Comparison of ENCODE assay signal across 7 mouse cellular contexts in the genomic region with DNA sequence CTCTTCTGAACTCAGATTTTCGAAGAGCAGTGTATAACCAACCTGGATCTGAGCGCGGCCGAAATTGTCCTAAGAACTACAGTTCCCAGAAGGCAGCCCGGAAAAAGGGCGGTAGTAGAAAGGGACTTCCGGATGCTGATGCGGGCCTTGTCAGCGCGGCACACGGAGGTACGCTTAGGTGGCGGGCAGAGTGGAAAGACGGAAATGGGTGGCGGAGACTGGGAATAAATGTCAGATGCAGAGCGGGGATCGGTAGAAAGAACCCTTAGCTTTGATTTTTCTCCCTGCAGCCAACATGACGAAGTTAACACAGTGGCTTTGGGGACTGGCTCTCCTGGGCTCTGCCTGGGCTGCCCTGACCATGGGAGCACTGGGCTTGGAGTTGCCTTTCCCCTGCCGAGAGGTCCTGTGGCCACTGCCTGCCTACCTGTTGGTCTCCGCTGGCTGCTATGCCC. TPM values are rescaled to one million over a fixed set of nuclear protein-coding genes. Genes with fewer than 3 reads are reported as not detected.
DNase-seq lines count a peak whose midpoint lies in the region; ATAC-seq and TF ChIP-seq lines count a peak whose summit lies in the region.

No protein-coding gene starts in this region.

- H3K79me2 ChIP-seq in macrophage (ENCODE audit: inconsistent target): peaks cover 11% of the 10 kb centered on the region; the same call in 1 of the 2 replicates

- POLR2A ChIA-PET in Patski (lab: Charles Lee): interaction anchor here (0.5 to 5.1 kb wide), 5 partner anchors 12 to 151 kb away, joined by 3 to 31 read pairs (median 4); a partner anchor contains a TSS

- no peaks in the 10 kb centered on the region for H3K9me3 ChIP-seq in hindbrain, embryonic 13.5 days

- no peak for TF ChIP-seq CTCF in Patski (IDR thresholded peaks at IDR 0.05)
- no peak for TF ChIP-seq CTCF in left cerebral cortex, adult 2 months (IDR thresholded peaks at IDR 0.05)

- peak overlapping the region; percentile 88 for H3K9ac ChIP-seq in hindbrain, embryonic 13.5 days

- peak overlapping the region; percentile 78 for H3K27ac ChIP-seq in hindbrain, embryonic 13.5 days
- H3K27ac ChIP-seq in left cerebral cortex, adult 2 months: peak overlapping the region; percentile 93
- H3K27ac ChIP-seq in macrophage: peak overlapping the region; percentile 52

- no peaks in the 10 kb centered on the region for H3K27me3 ChIP-seq in Patski
- H3K27me3 ChIP-seq in hindbrain, embryonic 13.5 days: peaks cover 4% of the 10 kb centered on the region; the same call in 1 of the 2 replicates

- H3K36me3 ChIP-seq in hindbrain, embryonic 13.5 days: no peaks in the 10 kb centered on the region
- no peaks in the 10 kb centered on the region for H3K36me3 ChIP-seq in macrophage (ENCODE audit: inconsistent target)

- peak overlapping the region; percentile 96 for H3K4me2 ChIP-seq in hindbrain, embryonic 13.5 days

- peak; percentile 74 for ATAC-seq in Patski
- peak; percentile 85 for ATAC-seq in hindbrain, embryonic 13.5 days (ENCODE audit: low FRiP score)

- H3K4me3 ChIP-seq in hindbrain, embryonic 13.5 days: peak overlapping the region; percentile 75
- peak overlapping the region; percentile 76 for H3K4me3 ChIP-seq in left cerebral cortex, adult 2 months
- peak overlapping the region; percentile 91 for H3K4me3 ChIP-seq in macrophage (ENCODE audit: inconsistent target)

- CTCF ChIA-PET in Patski (lab: Charles Lee): interaction anchor here (0.8 to 1.2 kb wide), 7 partner anchors 13 to 51 kb away, joined by 3 to 4 read pairs (median 3); a partner anchor contains a TSS

- peaks cover 45% of the 10 kb centered on the region for H3K4me1 ChIP-seq in hindbrain, embryonic 13.5 days (replicated peaks)

- WGBS in hindbrain, embryonic 13.5 days: under 1% methylated on average over 20 of the region's 20 CpGs
- WGBS in macrophage (ENCODE audit: missing documents): under 1% methylated on average over 20 of the region's 20 CpGs

- no peak for DNase-seq in Patski (ENCODE audit: low read depth, low spot score)
- DNase-seq in cerebellum, adult 18-20 months: peak; percentile 85 to 89
- DNase-seq in forelimb bud, embryonic 11.5 days (ENCODE audit: low read depth, low spot score): peak; percentile 84
- peak; percentile 77 to 78 for DNase-seq in left cerebral cortex, adult 2 months (ENCODE audit: extremely low spot score in 1 of 2, low spot score in 2 of 2)
- peak; percentile 83 for DNase-seq in right cerebral cortex, postnatal 25 days

- in situ Hi-C loops in Patski (cut with MboI; ENCODE audit: low pct_unique_long_range_greater_than_20kb): no loop called here

- intact Hi-C loops in left cerebral cortex, adult 2 months (cut with DNase I): no loop called here

RNA-seq across cellular contexts. Expression of a gene that starts 3.9 kb away (rescaled TPM):
- polyA plus RNA-seq in Patski (2021) (88.3 TPM), macrophage (2018) (18.0 to 31.9 TPM (median 31.9 TPM) in 3 replicates)
- polyA plus RNA-seq in hindbrain, embryonic 13.5 days (2015; fragmentation: Nextera tagmentation; extraction: Ambion mirVana): 34.6 and 38.0 TPM in 2 replicates
- total RNA-seq in left cerebral cortex, adult 2 months (2021): 10 to 100 TPM; 36.0 to 38.6 TPM
- total RNA-seq in macrophage (2018; cell fraction: chromatin; rRNA removed): 10 to 100 TPM; 10.1 to 54.1 (median 26.9) TPM
- 10 to 100 TPM; 25.4 to 52.8 (median 36.8) TPM for total RNA-seq in macrophage (2018; cell fraction: cytosol; rRNA removed)
- total RNA-seq in macrophage (2018; cell fraction: nucleus; rRNA removed): 10 to 100 TPM; 10.0 to 78.4 (median 48.7) TPM

RNA-seq across cellular contexts. Expression of a gene that starts 7.3 kb away (rescaled TPM):
- 104 TPM for polyA plus RNA-seq in Patski (2021)
- polyA plus RNA-seq in hindbrain, embryonic 13.5 days (2015; fragmentation: Nextera tagmentation; extraction: Ambion mirVana): 74.4 and 76.2 TPM in 2 replicates
- 10 to 100 TPM; 50.9 to 53.1 TPM for total RNA-seq in left cerebral cortex, adult 2 months (2021)
- 10 to 100 TPM in 1 of 26 experiments, 1 to 10 TPM in 13, not detected in 12; 3.0 to 14.0 (median 6.7) TPM for total RNA-seq in macrophage (2018; cell fraction: chromatin; rRNA removed)
- total RNA-seq in macrophage (2018; cell fraction: cytosol; rRNA removed): 10 to 100 TPM; 40.0 to 92.5 (median 59.1) TPM
- total RNA-seq in macrophage (2018; cell fraction: nucleus; rRNA removed): 10 to 100 TPM in 21 of 26 experiments, 1 to 10 TPM in 5; 5.0 to 33.7 (median 15.3) TPM
- polyA plus RNA-seq in macrophage (2018): 23.7 to 90.4 TPM (median 70.3 TPM) in 3 replicates

RNA-seq across cellular contexts. Expression of a gene that starts 14.5 kb away (rescaled TPM):
- polyA plus RNA-seq in Patski (2021) (97.1 TPM), macrophage (2018) (0.20 to 0.25 TPM in 2 of 3 replicates, not detected in the other)
- 12.1 and 12.4 TPM in 2 replicates for polyA plus RNA-seq in hindbrain, embryonic 13.5 days (2015; fragmentation: Nextera tagmentation; extraction: Ambion mirVana)
- total RNA-seq in left cerebral cortex, adult 2 months (2021): 1 to 10 TPM; 5.5 to 5.9 TPM
- 1 to 10 TPM in 1 of 26 experiments, under 1 TPM in 1, not detected in 24; 0.45 to 1.2 TPM for total RNA-seq in macrophage (2018; cell fraction: chromatin; rRNA removed)
- total RNA-seq in macrophage (2018; cell fraction: cytosol; rRNA removed): under 1 TPM in 14 of 26 experiments, not detected in 12; 0.07 to 0.27 (median 0.14) TPM
- not detected for total RNA-seq in macrophage (2018; cell fraction: nucleus; rRNA removed)

RNA-seq across cellular contexts. Expression of a gene that starts 20.4 kb away (rescaled TPM):
- polyA plus RNA-seq in Patski (2021) (57.5 TPM), macrophage (2018) (0.22 TPM in 1 of 3 replicates, not detected in the others)
- polyA plus RNA-seq in hindbrain, embryonic 13.5 days (2015; fragmentation: Nextera tagmentation; extraction: Ambion mirVana): 64.3 and 68.1 TPM in 2 replicates
- total RNA-seq in left cerebral cortex, adult 2 months (2021): 10 to 100 TPM; 82.8 to 85.1 TPM
- 1 to 10 TPM in 16 of 26 experiments, under 1 TPM in 4, not detected in 6; 0.34 to 8.2 (median 2.7) TPM for total RNA-seq in macrophage (2018; cell fraction: chromatin; rRNA removed)
- total RNA-seq in macrophage (2018; cell fraction: cytosol; rRNA removed): 1 to 10 TPM in 10 of 26 experiments, under 1 TPM in 14, not detected in 2; 0.04 to 2.4 (median 0.44) TPM
- total RNA-seq in macrophage (2018; cell fraction: nucleus; rRNA removed): 10 to 100 TPM in 1 of 26 experiments, 1 to 10 TPM in 12, under 1 TPM in 9, not detected in 4; 0.20 to 10.8 (median 2.6) TPM

RNA-seq across cellular contexts. Expression of a gene that starts 20.7 kb away (rescaled TPM):
- polyA plus RNA-seq in Patski (2021) (236 TPM), macrophage (2018) (30.5 to 54.3 TPM (median 43.8 TPM) in 3 replicates)
- polyA plus RNA-seq in hindbrain, embryonic 13.5 days (2015; fragmentation: Nextera tagmentation; extraction: Ambion mirVana): 205 and 209 TPM in 2 replicates
- total RNA-seq in left cerebral cortex, adult 2 months (2021): 10 to 100 TPM; 63.2 to 71.4 TPM
- total RNA-seq in macrophage (2018; cell fraction: chromatin; rRNA removed): 10 to 100 TPM in 7 of 26 experiments, 1 to 10 TPM in 14, under 1 TPM in 2, not detected in 3; 0.41 to 22.2 (median 5.8) TPM
- total RNA-seq in macrophage (2018; cell fraction: cytosol; rRNA removed): 10 to 100 TPM; 26.5 to 72.1 (median 41.4) TPM
- total RNA-seq in macrophage (2018; cell fraction: nucleus; rRNA removed): 10 to 100 TPM in 16 of 26 experiments, 1 to 10 TPM in 10; 4.8 to 30.8 (median 15.0) TPM

Comparison
In these comparisons a context has a peak if more than half of its experiments do, and no peak if none do; other contexts are left out.
1. RNA of a gene that starts 14.5 kb away (polyA plus RNA-seq): 97.1 TPM in Patski (single experiment) and 12.1 to 12.4 TPM in hindbrain, embryonic 13.5 days; 0.20 to 0.25 TPM in macrophage; every median in the first group is over 10 times any median in the second.
2. Peak in every context shown above with its lines, with median percentiles within 50 percentile points of each other: H3K27ac ChIP-seq and H3K4me3 ChIP-seq.